Mouse (Mus musculus) liver, postnatal 0 days (tissue): Measurements from ENCODE around the gene Fam243.

Experiments used
- CTCF ChIP-seq: sonication (generic); IDR thresholded peaks from 2 replicates; pipeline ENCODE4 v1.5.1; 2016; ENCODE audit warnings: antibody characterized with exemption, low read depth
- EP300 ChIP-seq: IDR thresholded peaks from 2 replicates; pipeline ENCODE4 v1.6.1; 2016; ENCODE audit warnings: antibody characterized with exemption, low read depth, mild to moderate bottlenecking

GRCm38 (mm10) chr16:92290045-92290444 is 31.2 kb downstream of the Fam243 start:
- no peak for TF ChIP-seq CTCF
- no peak for TF ChIP-seq EP300
